Mouse (Mus musculus) heart, adult 2 months (tissue): ENCODE results near the gene Tmem44.

Source experiments
- CTCF ChIP-seq: fragments of 200-600 bp; IDR thresholded peaks from 2 replicates; pipeline ENCODE4 v1.8.1; 2022; ENCODE audit warnings: antibody characterized with exemption, mild to moderate bottlenecking, moderate library complexity
- EP300 ChIP-seq: fragments of 200-500 bp; IDR thresholded peaks from 2 replicates; pipeline ENCODE4 v1.6.1; 2011; ENCODE audit warnings: low read depth, low read length, control low read depth; ENCODE audit not compliant: insufficient read depth
- POLR2A ChIP-seq: fragments of 200-500 bp; IDR thresholded peaks from 2 replicates; pipeline ENCODE4 v1.6.1; 2011; ENCODE audit warnings: mild to moderate bottlenecking, low read depth, low read length, control low read depth; ENCODE audit not compliant: insufficient read depth

GRCm38 (mm10) chr16:30515418-30515817 is 35.2 kb downstream of the Tmem44 start:
- TF ChIP-seq CTCF (peak; percentile 65), POLR2A (no peak), EP300 (no peak)
